Mouse (Mus musculus) thymus, adult 2 months (tissue): ENCODE results near the gene Clic5.

Experiments
- CTCF ChIP-seq: fragments of 200-500 bp; IDR thresholded peaks from 2 replicates; pipeline ENCODE4 v1.5.1; 2012; ENCODE audit warnings: mild to moderate bottlenecking, control low read depth, low read length, moderate library complexity, borderline replicate concordance; ENCODE audit not compliant: control insufficient read depth, poor library complexity, insufficient read depth; ENCODE audit errors: extremely low read depth
- POLR2A ChIP-seq: fragments of 200-500 bp; IDR thresholded peaks from 2 replicates; pipeline ENCODE4 v1.6.1; 2012; ENCODE audit warnings: mild to moderate bottlenecking, low read length, control low read depth, moderate library complexity; ENCODE audit not compliant: control insufficient read depth, poor library complexity, insufficient read depth; ENCODE audit errors: extremely low read depth

DNA sequence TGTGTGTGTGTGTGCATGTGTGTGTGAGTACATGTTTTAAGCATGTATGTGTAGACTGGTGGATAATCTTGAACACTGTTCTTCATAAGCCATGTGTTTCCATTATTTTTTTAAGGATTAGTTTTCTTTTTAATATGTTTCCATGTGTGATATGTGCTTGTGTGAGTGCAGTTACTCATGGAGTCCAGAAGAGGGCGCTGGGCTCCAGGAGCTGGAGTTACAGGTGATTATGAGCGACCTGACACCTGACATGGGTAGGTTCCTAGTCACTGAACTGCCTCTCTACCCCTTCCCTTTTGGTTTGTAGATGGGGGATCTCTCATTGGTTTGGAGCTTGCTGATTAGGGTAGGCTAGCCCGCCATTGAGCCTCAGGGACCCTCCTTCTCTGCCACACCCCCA is 16.5 kb upstream of the Clic5 start:
- TF ChIP-seq CTCF = no peak
- no peak for TF ChIP-seq POLR2A
